Mouse (Mus musculus): ENCODE data around the gene Traip.

DNA sequence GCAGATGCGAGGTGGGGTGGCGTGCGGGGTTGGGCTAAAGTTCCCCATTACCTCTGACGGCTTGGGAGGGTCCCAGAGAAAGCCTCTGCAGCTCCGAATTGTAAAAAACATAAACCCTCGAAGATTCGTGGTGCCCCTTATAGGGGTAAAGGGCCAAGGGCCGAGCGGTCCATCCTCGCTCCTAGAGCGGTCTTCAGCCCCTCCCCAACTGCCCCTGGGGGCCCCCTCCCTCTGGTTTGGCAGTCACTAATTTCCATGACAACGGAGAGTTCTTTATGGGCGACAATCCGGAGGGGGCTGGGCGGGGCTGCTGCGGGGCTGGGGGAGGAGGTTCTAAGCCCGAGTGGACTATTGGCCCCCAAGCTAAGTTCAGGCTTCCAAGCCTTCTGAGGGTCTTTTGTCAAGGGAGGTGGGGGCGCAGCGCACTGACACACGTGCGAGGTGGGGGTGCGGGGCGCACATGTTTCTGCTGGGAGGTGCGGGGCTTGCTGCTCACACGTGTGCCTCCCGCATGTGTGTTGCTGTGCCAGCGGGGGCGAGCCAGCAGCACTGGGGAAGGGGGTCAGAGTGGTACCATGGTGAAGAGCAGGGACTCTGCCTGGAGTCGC, 13.6 kb upstream of the Traip start:
- TF ChIP-seq EP300 (IDR thresholded peaks at IDR 0.05) (no peak), CTCF (IDR thresholded peaks at IDR 0.05) (no peak)
